Mouse (Mus musculus) adipocyte (in vitro differentiated cells): ENCODE measurements around the gene Cdca4.

Experiments used
- DNase-seq: peaks from one replicate; pipeline ENCODE4 v3.0.0-alpha.2; 2016; ENCODE audit warnings: low spot score

Cdca4 gene

GRCm38 (mm10) chr12:112829244-112829864 is at the start of gene Cdca4:
Cdca4 (minus strand) TSS chr12:112829423.
- DNase-seq = peak; percentile 97

- DNase-seq = no peak
Observed at GRCm38 (mm10) chr12:112877607-112878020, 48.4 kb upstream of the Cdca4 start.

GRCm38 (mm10) chr12:112877073-112877576 is 47.9 kb upstream of the Cdca4 start:
- no peak for DNase-seq

- no peak for DNase-seq
Observed at GRCm38 (mm10) chr12:112876332-112877072, 47.3 kb upstream of the Cdca4 start.

- peak; percentile 74 for DNase-seq
Observed at GRCm38 (mm10) chr12:112875225-112876013, 46.2 kb upstream of the Cdca4 start.

- DNase-seq = no peak
Observed at GRCm38 (mm10) chr12:112874199-112874598, 45.0 kb upstream of the Cdca4 start.

GRCm38 (mm10) chr12:112873452-112874190 is 44.4 kb upstream of the Cdca4 start:
- DNase-seq = peak; percentile 40

GRCm38 (mm10) chr12:112872991-112873390 is 43.8 kb upstream of the Cdca4 start:
- no peak for DNase-seq

GRCm38 (mm10) chr12:112871272-112871671 is 42.0 kb upstream of the Cdca4 start:
- no peak for DNase-seq

GRCm38 (mm10) chr12:112870775-112871174 is 41.6 kb upstream of the Cdca4 start:
- DNase-seq = no peak

GRCm38 (mm10) chr12:112869783-112870204 is 40.6 kb upstream of the Cdca4 start:
- DNase-seq = no peak

- DNase-seq = no peak
Observed at GRCm38 (mm10) chr12:112868178-112869087, 39.2 kb upstream of the Cdca4 start, which contains the start of gene Gpr132. Gpr132 (minus strand) TSS chr12:112868228.

GRCm38 (mm10) chr12:112867106-112867674 is 38.0 kb upstream of the Cdca4 start:
- no peak for DNase-seq

GRCm38 (mm10) chr12:112866467-112867080 is 37.4 kb upstream of the Cdca4 start:
- peak; percentile 30 for DNase-seq

- no peak for DNase-seq
Observed at GRCm38 (mm10) chr12:112864804-112865203, 35.6 kb upstream of the Cdca4 start.

GRCm38 (mm10) chr12:112861911-112862321 is 32.7 kb upstream of the Cdca4 start:
- no peak for DNase-seq

GRCm38 (mm10) chr12:112860765-112861164 is 31.5 kb upstream of the Cdca4 start:
- no peak for DNase-seq

GRCm38 (mm10) chr12:112859930-112860329 is 30.7 kb upstream of the Cdca4 start:
- no peak for DNase-seq

GRCm38 (mm10) chr12:112858581-112859336 is 29.5 kb upstream of the Cdca4 start:
- DNase-seq = no peak
